Mouse (Mus musculus) retina, postnatal 7 days (tissue): ENCODE measurements around the gene Stt3a.

Source experiments
- DNase-seq: peaks from one replicate; pipeline ENCODE4 v3.0.0-alpha.2; 2012; ENCODE audit warnings: low read depth, low spot score

Gene Stt3a

GRCm38 (mm10) chr9:36767203-36768143 is at the start of gene Stt3a:
TSS of gene Stt3a (minus strand) at chr9:36767679.
- peak; percentile 100 for DNase-seq

- DNase-seq: no peak
Measured at GRCm38 (mm10) chr9:36814486-36814885, 47.0 kb upstream of the Stt3a start.

GRCm38 (mm10) chr9:36808126-36808785 is 40.8 kb upstream of the Stt3a start:
- DNase-seq: no peak

- no peak for DNase-seq
Measured at GRCm38 (mm10) chr9:36805256-36805975, 37.9 kb upstream of the Stt3a start.

- DNase-seq: no peak
Measured at GRCm38 (mm10) chr9:36803926-36804325, 36.4 kb upstream of the Stt3a start.

GRCm38 (mm10) chr9:36803386-36803785 is 35.9 kb upstream of the Stt3a start:
- DNase-seq: no peak

GRCm38 (mm10) chr9:36802951-36803350 is 35.5 kb upstream of the Stt3a start:
- no peak for DNase-seq

- no peak for DNase-seq
Measured at GRCm38 (mm10) chr9:36801961-36802360, 34.5 kb upstream of the Stt3a start.

- peak; percentile 79 for DNase-seq
Measured at GRCm38 (mm10) chr9:36796781-36797555, 29.5 kb upstream of the Stt3a start, which contains the start of gene Ei24. TSS of gene Ei24 (minus strand) at chr9:36797393.

- DNase-seq: no peak
Measured at GRCm38 (mm10) chr9:36796224-36796623, 28.7 kb upstream of the Stt3a start.

- no peak for DNase-seq
Measured at GRCm38 (mm10) chr9:36795556-36795955, 28.1 kb upstream of the Stt3a start.

- DNase-seq: no peak
Measured at GRCm38 (mm10) chr9:36794487-36794886, 27.0 kb upstream of the Stt3a start.

GRCm38 (mm10) chr9:36792191-36792590 is 24.7 kb upstream of the Stt3a start:
- no peak for DNase-seq

GRCm38 (mm10) chr9:36783921-36784320 is 16.4 kb upstream of the Stt3a start:
- DNase-seq: no peak

- DNase-seq: no peak
Measured at GRCm38 (mm10) chr9:36769048-36769413, 1.6 kb upstream of the Stt3a start.

- no peak for DNase-seq
Measured at GRCm38 (mm10) chr9:36768156-36769047, 923 bp upstream of the Stt3a start.

- DNase-seq: no peak
Measured at GRCm38 (mm10) chr9:36764378-36764777, 3.1 kb downstream of the Stt3a start.

GRCm38 (mm10) chr9:36727034-36727755 is 40.3 kb downstream of the Stt3a start, which contains the start of gene Chek1:
TSS of gene Chek1 (minus strand) at chr9:36727065.
- no peak for DNase-seq
